Mouse (Mus musculus): Measurements from ENCODE around the gene Arhgap4. TPM values are rescaled to one million over a fixed set of nuclear protein-coding genes. Genes with fewer than 3 reads are reported as not detected.

Arhgap4 gene
- total RNA-seq, 1 experiment = 3.5 TPM

DNA sequence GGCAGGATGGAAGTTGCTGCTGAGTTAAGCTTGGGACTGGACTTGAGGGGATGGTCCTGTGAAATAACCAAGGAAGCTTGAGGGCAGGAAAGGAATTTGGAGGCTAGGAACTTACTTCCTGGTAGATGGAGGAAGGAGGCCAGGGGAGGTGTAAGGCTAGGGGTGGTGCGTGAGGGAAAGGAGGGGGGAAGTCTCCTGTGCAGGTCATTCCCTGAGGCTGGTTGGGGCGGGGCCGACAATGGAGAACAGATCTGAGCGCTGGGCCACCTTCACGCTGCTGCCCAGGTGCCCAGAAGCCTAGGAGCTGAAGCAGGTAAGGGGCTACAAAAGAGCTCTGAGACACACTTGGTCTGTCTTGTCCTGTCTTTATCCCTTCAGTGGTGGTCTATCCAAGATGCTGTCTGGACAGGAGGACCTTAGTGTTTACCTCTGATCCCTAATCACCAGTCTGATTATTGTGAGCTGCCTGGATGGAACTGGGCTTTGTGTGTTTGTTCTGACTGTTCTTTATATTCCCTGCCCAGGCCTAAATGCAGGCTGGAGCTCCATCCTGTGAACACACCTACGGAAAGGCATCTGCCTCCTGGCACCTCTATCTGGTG lies 30.0 kb downstream of the Arhgap4 start, which contains the start of gene Avpr2:
TSS of gene Avpr2 (plus strand) at position 552 of the 602 bp plus-strand sequence.
- no peaks in the 10 kb centered on the region; a peak in 1 of 4 replicates for H3K4me1 ChIP-seq (ENCODE audit: control insufficient read depth in 2 of 2, insufficient read depth in 2 of 2, low read length in 2 of 2, poor library complexity in 1 of 2)
- H3K27ac ChIP-seq (ENCODE audit: insufficient read depth, low read depth, low read length, poor library complexity, severe bottlenecking) = no peak within 1 kb of the TSS
- H3K36me3 ChIP-seq (ENCODE audit: control insufficient read depth, insufficient read depth, low read length, poor library complexity, severe bottlenecking) = no peaks in the 10 kb centered on the region
- no peak for DNase-seq (ENCODE audit: low read depth, low spot score)
- in situ Hi-C loops (cut with MboI; ENCODE audit: low sequenced_read_pairs in 2 of 2, unreplicated experiment in 2 of 2) = no loop called here
- H3K9me3 ChIP-seq (ENCODE audit: control insufficient read depth, insufficient read depth, low read depth, low read length) = no peaks in the 10 kb centered on the region
- no peak within 1 kb of the TSS for H3K9ac ChIP-seq (ENCODE audit: insufficient read depth, low read depth, low read length, poor library complexity, severe bottlenecking)
- TF ChIP-seq MAFK (IDR thresholded peaks at IDR 0.05; ENCODE audit: insufficient read depth, low read depth, low read length) = no peak
- TF ChIP-seq ZC3H11A (IDR thresholded peaks at IDR 0.05; ENCODE audit: borderline replicate concordance, low read depth, low read length) = no peak
- TF ChIP-seq ZNF384 (IDR thresholded peaks at IDR 0.05; ENCODE audit: low read depth, low read length) = no peak
- TF ChIP-seq HCFC1 (IDR thresholded peaks at IDR 0.05; ENCODE audit: borderline replicate concordance, insufficient read depth, low read length) = no peak
- no peak for TF ChIP-seq CHD2 (IDR thresholded peaks at IDR 0.05; ENCODE audit: low read depth, low read length)
- H3K4me3 ChIP-seq (ENCODE audit: insufficient read depth in 1 of 2, low read depth in 1 of 2, low read length in 2 of 2, poor library complexity in 1 of 2, severe bottlenecking in 1 of 2) = no peak within 1 kb of the TSS

DNA sequence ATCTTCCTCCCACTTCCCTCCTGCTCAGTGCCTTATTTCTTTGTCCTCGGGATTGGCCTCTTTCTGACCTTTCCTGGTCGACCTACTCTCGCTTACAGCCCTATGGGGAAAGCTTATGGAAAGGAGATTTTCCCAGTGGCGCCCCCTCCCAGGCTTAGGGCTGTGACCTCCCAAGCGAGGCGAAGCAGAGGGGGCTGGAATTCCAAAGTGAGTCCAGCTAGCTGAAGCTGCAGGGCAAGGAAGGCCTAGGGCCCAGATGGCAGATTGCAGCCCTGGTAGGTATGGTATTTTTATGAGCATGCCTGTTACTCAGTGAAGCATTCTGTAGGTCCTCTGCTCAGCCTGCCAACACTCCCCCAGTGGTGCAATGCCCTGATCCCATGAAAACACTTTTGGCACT lies 40.2 kb downstream of the Arhgap4 start:
- DNase-seq (ENCODE audit: low read depth, low spot score) = no peak
- H3K9me3 ChIP-seq (ENCODE audit: control insufficient read depth, insufficient read depth, low read depth, low read length) = no peaks in the 10 kb centered on the region
- in situ Hi-C loops (cut with MboI; ENCODE audit: low sequenced_read_pairs in 2 of 2, unreplicated experiment in 2 of 2) = no loop called here

DNA sequence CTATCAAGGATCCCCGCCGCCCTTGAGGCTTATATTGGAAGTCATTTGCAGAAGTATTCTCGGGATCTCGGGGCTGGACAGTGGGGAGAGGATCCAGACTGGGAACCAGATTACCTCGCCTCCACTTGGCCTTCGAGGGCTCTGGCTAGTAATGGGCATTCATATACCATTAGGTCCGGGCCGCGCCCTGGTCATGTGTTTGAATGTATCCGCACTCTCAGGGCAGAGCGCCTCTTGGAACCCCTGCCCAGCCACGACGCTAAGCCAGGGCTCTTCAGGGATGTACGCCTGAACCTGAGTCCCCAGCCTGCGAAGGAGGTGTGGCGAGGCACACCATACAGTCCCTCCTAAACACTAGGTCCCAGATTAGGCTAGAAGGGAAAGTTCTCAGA lies 40.6 kb downstream of the Arhgap4 start:
- TF ChIP-seq ZC3H11A (IDR thresholded peaks at IDR 0.05; ENCODE audit: borderline replicate concordance, low read depth, low read length) = no peak
- no peak for TF ChIP-seq CHD2 (IDR thresholded peaks at IDR 0.05; ENCODE audit: low read depth, low read length)
- TF ChIP-seq HCFC1 (IDR thresholded peaks at IDR 0.05; ENCODE audit: borderline replicate concordance, insufficient read depth, low read length) = no peak
- no peak for TF ChIP-seq ZNF384 (IDR thresholded peaks at IDR 0.05; ENCODE audit: low read depth, low read length)
- no peak for TF ChIP-seq MAFK (IDR thresholded peaks at IDR 0.05; ENCODE audit: insufficient read depth, low read depth, low read length)
- H3K4me1 ChIP-seq (ENCODE audit: control insufficient read depth in 2 of 2, insufficient read depth in 2 of 2, low read length in 2 of 2, poor library complexity in 1 of 2) = peaks cover 0 to 5% of the 10 kb centered on the region in 2 experiments; a peak in 1 of 4 replicates
- DNase-seq (ENCODE audit: low read depth, low spot score) = no peak
- no peaks in the 10 kb centered on the region for H3K9me3 ChIP-seq (ENCODE audit: control insufficient read depth, insufficient read depth, low read depth, low read length)
- in situ Hi-C loops (cut with MboI; ENCODE audit: low sequenced_read_pairs in 2 of 2, unreplicated experiment in 2 of 2) = no loop called here
- no peak overlapping the region for H3K27ac ChIP-seq (ENCODE audit: insufficient read depth, low read depth, low read length, poor library complexity, severe bottlenecking)
- H3K4me3 ChIP-seq (ENCODE audit: insufficient read depth in 1 of 2, low read depth in 1 of 2, low read length in 2 of 2, poor library complexity in 1 of 2, severe bottlenecking in 1 of 2) = peak overlapping the region; percentile 66 to 68; a peak in 3 of 4 replicates
- H3K36me3 ChIP-seq (ENCODE audit: control insufficient read depth, insufficient read depth, low read length, poor library complexity, severe bottlenecking) = no peaks in the 10 kb centered on the region
- H3K9ac ChIP-seq (ENCODE audit: insufficient read depth, low read depth, low read length, poor library complexity, severe bottlenecking) = no peak overlapping the region

More for the DNA sequence above, 40.2 kb downstream of the Arhgap4 start:
- H3K4me3 ChIP-seq (ENCODE audit: insufficient read depth in 1 of 2, low read depth in 1 of 2, low read length in 2 of 2, poor library complexity in 1 of 2, severe bottlenecking in 1 of 2) = peak overlapping the region in 1 of 2 experiments; percentile 66; a peak in 2 of 4 replicates
- no peak overlapping the region for H3K9ac ChIP-seq (ENCODE audit: insufficient read depth, low read depth, low read length, poor library complexity, severe bottlenecking)
- H3K27ac ChIP-seq (ENCODE audit: insufficient read depth, low read depth, low read length, poor library complexity, severe bottlenecking) = no peak overlapping the region
- no peaks in the 10 kb centered on the region for H3K36me3 ChIP-seq (ENCODE audit: control insufficient read depth, insufficient read depth, low read length, poor library complexity, severe bottlenecking)
- TF ChIP-seq ZC3H11A (IDR thresholded peaks at IDR 0.05; ENCODE audit: borderline replicate concordance, low read depth, low read length) = no peak
- no peak for TF ChIP-seq ZNF384 (IDR thresholded peaks at IDR 0.05; ENCODE audit: low read depth, low read length)
- no peak for TF ChIP-seq CHD2 (IDR thresholded peaks at IDR 0.05; ENCODE audit: low read depth, low read length)
- no peak for TF ChIP-seq HCFC1 (IDR thresholded peaks at IDR 0.05; ENCODE audit: borderline replicate concordance, insufficient read depth, low read length)
- TF ChIP-seq MAFK (IDR thresholded peaks at IDR 0.05; ENCODE audit: insufficient read depth, low read depth, low read length) = no peak
- peaks cover 0 to 5% of the 10 kb centered on the region in 2 experiments; a peak in 1 of 4 replicates for H3K4me1 ChIP-seq (ENCODE audit: control insufficient read depth in 2 of 2, insufficient read depth in 2 of 2, low read length in 2 of 2, poor library complexity in 1 of 2)

DNA sequence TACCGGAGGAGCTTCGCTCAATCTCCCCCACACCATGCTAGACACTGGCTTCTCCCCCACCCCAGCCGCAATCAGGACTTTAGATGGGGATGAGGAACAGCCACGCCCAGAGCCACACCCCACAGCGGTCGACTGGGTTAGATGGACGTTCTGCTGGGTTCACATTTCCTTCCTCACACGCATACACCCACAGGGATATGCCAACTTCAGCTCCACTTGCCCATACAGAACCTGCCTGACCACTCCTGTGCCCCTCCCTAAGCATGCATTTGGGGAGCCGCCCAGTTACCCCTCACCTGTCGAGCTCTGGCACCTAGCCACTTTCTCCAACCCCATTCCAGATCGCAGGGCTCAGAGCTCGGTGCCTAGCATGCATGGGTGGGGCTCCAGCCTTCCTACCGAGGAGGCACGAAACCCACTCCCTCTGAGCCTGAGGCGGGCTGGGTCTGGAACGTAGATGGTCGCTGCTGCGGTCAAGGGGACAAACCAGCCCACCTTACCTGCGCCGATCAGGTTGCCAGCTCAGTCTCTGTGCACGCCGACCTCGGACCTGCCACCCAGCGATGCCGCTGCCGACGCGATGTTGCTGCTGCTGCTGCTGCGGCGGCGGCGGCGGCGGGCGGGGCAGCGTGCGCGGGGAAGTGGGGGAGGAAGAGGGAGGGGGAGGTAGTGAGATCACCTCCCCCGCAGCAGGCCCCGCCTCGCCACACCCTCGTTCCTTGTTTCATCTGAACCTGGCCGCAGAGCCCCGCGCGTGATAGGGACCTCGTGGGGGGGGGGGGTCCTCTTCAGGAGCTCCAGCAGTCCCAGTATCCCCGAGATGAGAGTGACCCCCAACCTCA lies 41.3 kb downstream of the Arhgap4 start:
- TF ChIP-seq MAFK (IDR thresholded peaks at IDR 0.05; ENCODE audit: insufficient read depth, low read depth, low read length) (no peak), ZNF384 (IDR thresholded peaks at IDR 0.05; ENCODE audit: low read depth, low read length) (no peak), HCFC1 (IDR thresholded peaks at IDR 0.05; ENCODE audit: borderline replicate concordance, insufficient read depth, low read length) (no peak), ZC3H11A (IDR thresholded peaks at IDR 0.05; ENCODE audit: borderline replicate concordance, low read depth, low read length) (no peak), CHD2 (IDR thresholded peaks at IDR 0.05; ENCODE audit: low read depth, low read length) (no peak)
- peak overlapping the region; percentile 66 to 68 for H3K4me3 ChIP-seq (ENCODE audit: insufficient read depth in 1 of 2, low read depth in 1 of 2, low read length in 2 of 2, poor library complexity in 1 of 2, severe bottlenecking in 1 of 2)
- H3K9me3 ChIP-seq (ENCODE audit: control insufficient read depth, insufficient read depth, low read depth, low read length) = no peaks in the 10 kb centered on the region
- no peak for DNase-seq (ENCODE audit: low read depth, low spot score)
- no peaks in the 10 kb centered on the region for H3K36me3 ChIP-seq (ENCODE audit: control insufficient read depth, insufficient read depth, low read length, poor library complexity, severe bottlenecking)
- H3K27ac ChIP-seq (ENCODE audit: insufficient read depth, low read depth, low read length, poor library complexity, severe bottlenecking) = no peak overlapping the region
- no peak overlapping the region for H3K9ac ChIP-seq (ENCODE audit: insufficient read depth, low read depth, low read length, poor library complexity, severe bottlenecking)
- in situ Hi-C loops (cut with MboI; ENCODE audit: low sequenced_read_pairs in 2 of 2, unreplicated experiment in 2 of 2) = no loop called here
- H3K4me1 ChIP-seq (ENCODE audit: control insufficient read depth in 2 of 2, insufficient read depth in 2 of 2, low read length in 2 of 2, poor library complexity in 1 of 2) = peaks cover 0 to 5% of the 10 kb centered on the region in 2 experiments; a peak in 1 of 4 replicates
